Comparison of ENCODE assay signal across 15 mouse cellular contexts in genomic region chr14:103619756-103620155, GRCm38 (mm10).
"Had no signal": no experiment of that assay in that cellular context is flagged by ENCODE, and none has a peak within 500 bp of the region (broad histone marks: within the 10 kb centered on the region; RNA-seq: fewer than 3 reads in every experiment).

No protein-coding gene starts in this region.

- ATAC-seq: hindbrain, embryonic 16.5 days; intestine, embryonic 15.5 days; intestine, postnatal 0 days; liver, postnatal 0 days had no signal

- DNase-seq: gastrocnemius, postnatal 14 days; gastrocnemius, postnatal 36 days; heart, adult 11 months; heart, postnatal 10 days; heart, postnatal 4 days; kidney, adult 2 months; kidney, adult 9 months; kidney, postnatal 14 days; kidney, postnatal 36 days; liver; liver, embryonic 13.5 days; liver, postnatal 0 days had no signal
